Mouse (Mus musculus): ENCODE data around the gene Nlrp9a.
"Not testable (repeated sequence)": the region's sequence is repeated elsewhere in the genome, so short reads cannot be mapped to it uniquely, and the experiment has no call there.

The Nlrp9a gene

DNA sequence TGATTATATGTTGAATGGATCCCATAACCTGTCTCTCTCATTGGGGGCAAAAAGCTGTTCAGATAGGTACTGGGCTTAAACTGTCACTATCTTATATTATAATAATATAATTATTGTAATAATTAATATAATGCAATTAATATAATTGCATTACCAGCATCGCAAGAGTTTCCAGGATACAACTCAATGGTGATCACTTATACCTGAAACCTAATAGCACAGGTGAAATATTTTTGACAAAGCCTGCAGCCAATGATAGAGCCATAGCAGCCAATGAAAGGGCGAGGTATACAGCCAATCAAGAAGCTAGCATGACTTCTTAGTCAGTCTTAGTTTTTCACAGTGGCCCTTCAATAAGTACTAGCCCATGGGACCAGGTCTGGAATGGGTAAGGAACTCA is at the start of gene Nlrp9a:
Nlrp9a (plus strand) TSS at position 301 of the 400 bp plus-strand sequence.
- not testable (repeated sequence) for DNase-seq (ENCODE audit: low spot score)

GRCm38 (mm10) chr7:26489514-26489913 is 45.3 kb upstream of the Nlrp9a start:
- DNase-seq (ENCODE audit: low spot score) = not testable (repeated sequence)

DNA sequence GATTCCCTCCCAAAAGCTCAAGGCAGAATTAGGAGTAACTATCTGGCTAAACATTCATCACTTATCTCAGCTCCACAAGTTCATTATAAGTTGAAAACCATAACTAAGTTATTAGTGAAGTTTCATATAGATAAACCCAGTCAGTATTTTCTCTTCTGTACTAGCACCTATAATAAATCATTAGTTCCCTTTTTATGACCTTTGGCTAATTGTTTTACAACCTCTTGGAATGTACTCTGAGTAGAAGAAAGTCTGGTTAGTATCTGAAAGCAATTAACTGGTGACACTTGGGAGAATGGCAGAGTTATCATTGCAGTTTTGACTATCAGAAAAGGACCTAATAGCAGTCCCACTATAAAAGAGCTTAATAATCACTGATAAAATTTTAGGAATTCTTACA is 54.3 kb downstream of the Nlrp9a start:
- no peak for DNase-seq (ENCODE audit: low spot score)

GRCm38 (mm10) chr7:26589774-26590173 is 55.0 kb downstream of the Nlrp9a start:
- no peak for DNase-seq (ENCODE audit: low spot score)

DNA sequence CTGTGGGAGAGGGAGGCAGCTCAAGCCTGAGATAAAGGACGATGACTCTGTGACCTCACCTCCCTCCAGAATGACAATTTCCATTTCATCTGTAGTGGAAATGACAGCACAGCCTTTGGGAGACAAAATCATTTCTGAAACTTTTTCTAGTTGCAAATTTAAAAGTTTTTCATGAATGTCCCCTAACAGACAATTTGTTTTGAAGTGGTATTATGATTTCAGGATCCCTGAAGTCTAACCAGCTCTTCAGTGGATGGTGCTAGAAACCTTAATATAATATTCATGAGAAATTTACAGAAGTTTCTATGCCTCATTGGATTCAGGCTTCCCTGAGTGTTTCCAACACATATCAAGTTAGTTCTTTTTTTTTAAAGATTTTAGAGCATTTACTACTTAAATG is 83.5 kb downstream of the Nlrp9a start, which contains the start of gene Vmn1r185:
Vmn1r185 (minus strand) TSS at position 101 of the 400 bp plus-strand sequence.
- not testable (repeated sequence) for DNase-seq (ENCODE audit: low spot score)

All from layer of hippocampus, adult 11-12 months (tissue).